Mouse (Mus musculus) adrenal gland, postnatal 25 days (tissue): ENCODE measurements around the gene Arhgap23. TPM values are rescaled to one million over a fixed set of nuclear protein-coding genes. Genes with fewer than 3 reads are reported as not detected.

Experiments used
- DNase-seq: peaks from one replicate; pipeline ENCODE4 v3.0.0; 2021; ENCODE audit warnings: mixed read lengths
- total RNA-seq: library from RNA; stranded (reverse); gene quantifications from 2 replicates; pipeline ENCODE4 v1.2.3, GENCODE M21; 2021

Arhgap23 gene
- total RNA-seq, 1 experiment from 2014 or later = 37.8 TPM

GRCm38 (mm10) chr11:97406094-97406951, 9.0 kb upstream of the Arhgap23 start:
- no peak for DNase-seq

GRCm38 (mm10) chr11:97407456-97407855, 7.9 kb upstream of the Arhgap23 start:
- DNase-seq = no peak

GRCm38 (mm10) chr11:97408171-97408570, 7.2 kb upstream of the Arhgap23 start:
- peak; percentile 76 for DNase-seq

GRCm38 (mm10) chr11:97410958-97411357, 4.4 kb upstream of the Arhgap23 start:
- DNase-seq = no peak

- DNase-seq = no peak
Measured at GRCm38 (mm10) chr11:97412117-97412516, 3.2 kb upstream of the Arhgap23 start.

GRCm38 (mm10) chr11:97412808-97413347, 2.5 kb upstream of the Arhgap23 start:
- no peak for DNase-seq

- DNase-seq = peak; percentile 57
Measured at GRCm38 (mm10) chr11:97415712-97416636, 641 bp downstream of the Arhgap23 start.

GRCm38 (mm10) chr11:97416637-97417035, 1.3 kb downstream of the Arhgap23 start:
- DNase-seq = no peak

- DNase-seq = no peak
Measured at GRCm38 (mm10) chr11:97418834-97419539, 3.7 kb downstream of the Arhgap23 start.

- DNase-seq = no peak
Measured at GRCm38 (mm10) chr11:97419540-97419900, 4.2 kb downstream of the Arhgap23 start.

- no peak for DNase-seq
Measured at GRCm38 (mm10) chr11:97422507-97422906, 7.2 kb downstream of the Arhgap23 start.

GRCm38 (mm10) chr11:97424092-97424692, 8.9 kb downstream of the Arhgap23 start:
- DNase-seq = no peak

GRCm38 (mm10) chr11:97424802-97425201, 9.5 kb downstream of the Arhgap23 start:
- no peak for DNase-seq

- DNase-seq = peak; percentile 75
Measured at GRCm38 (mm10) chr11:97427794-97428725, 12.7 kb downstream of the Arhgap23 start.

GRCm38 (mm10) chr11:97428726-97429077, 13.4 kb downstream of the Arhgap23 start:
- no peak for DNase-seq

GRCm38 (mm10) chr11:97429615-97430014, 14.3 kb downstream of the Arhgap23 start:
- DNase-seq = no peak

GRCm38 (mm10) chr11:97432015-97432414, 16.7 kb downstream of the Arhgap23 start:
- DNase-seq = peak; percentile 81

GRCm38 (mm10) chr11:97432983-97433539, 17.7 kb downstream of the Arhgap23 start:
- no peak for DNase-seq

GRCm38 (mm10) chr11:97434121-97434520, 18.8 kb downstream of the Arhgap23 start:
- DNase-seq = no peak
